In the genomic region with DNA sequence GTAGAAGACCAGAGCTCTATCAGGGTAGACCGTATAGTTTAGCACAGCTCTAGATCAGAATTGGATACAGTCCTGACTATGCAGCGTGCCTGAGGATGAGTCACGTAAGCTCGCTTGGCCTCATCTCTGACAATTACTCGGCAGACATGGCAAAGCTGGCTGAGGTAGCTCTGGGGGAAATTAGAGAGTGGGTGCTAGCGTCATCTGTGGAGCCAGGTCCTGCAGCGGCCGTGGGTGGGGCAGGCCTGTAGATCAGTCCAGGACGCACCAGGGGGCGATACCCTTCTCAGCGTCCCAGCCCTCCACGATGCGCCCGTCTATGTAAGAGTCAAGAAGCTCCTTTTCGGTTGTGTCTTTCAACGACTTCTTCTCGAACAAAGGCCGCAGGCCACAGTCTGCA, we compare ENCODE assay signal across 19 mouse cellular contexts. TPM values are rescaled to one million over a fixed set of nuclear protein-coding genes. Genes with fewer than 3 reads are reported as not detected.
A peak's percentile ranks its signal among the peaks of the same experiment; 100 is the strongest.
DNase-seq lines count a peak whose midpoint lies in the region; ATAC-seq and TF ChIP-seq lines count a peak whose summit lies in the region.
"Had no signal": no experiment of that assay in that cellular context is flagged by ENCODE, and none has a peak within 500 bp of the region (broad histone marks: within the 10 kb centered on the region; RNA-seq: fewer than 3 reads in every experiment).

No protein-coding gene starts in this region.

- H3K4me1 ChIP-seq in intestine, embryonic 14.5 days (replicated peaks; ENCODE audit: control insufficient read depth, insufficient read depth, low read length) = no peaks in the 10 kb centered on the region
- H3K4me1 ChIP-seq in intestine, embryonic 16.5 days (ENCODE audit: control insufficient read depth, insufficient read depth, low read length) = no peaks in the 10 kb centered on the region
- H3K4me1 ChIP-seq in testis, adult 2 months (ENCODE audit: control insufficient read depth, insufficient read depth, low read length) = peaks cover 7% of the 10 kb centered on the region; the same call in 1 of the 2 replicates
- H3K4me1 ChIP-seq: embryonic facial prominence, embryonic 10.5 days; forebrain, embryonic 10.5 days; limb, embryonic 10.5 days; stomach, embryonic 15.5 days had no signal

- TF ChIP-seq POLR2A in testis, adult 2 months (IDR thresholded peaks at IDR 0.05; ENCODE audit: control insufficient read depth, low read depth, low read length) = no peak

- in situ Hi-C loops in Patski (cut with MboI; ENCODE audit: low pct_unique_long_range_greater_than_20kb) = no loop called here

- no peak overlapping the region for H3K4me3 ChIP-seq in intestine, embryonic 14.5 days (ENCODE audit: low read depth, low read length)
- no peak overlapping the region for H3K4me3 ChIP-seq in intestine, embryonic 16.5 days (ENCODE audit: low read length)
- peak overlapping the region; percentile 40 for H3K4me3 ChIP-seq in testis, adult 2 months (ENCODE audit: control insufficient read depth, low read depth, low read length)
- H3K4me3 ChIP-seq: embryonic facial prominence, embryonic 10.5 days; forebrain, embryonic 10.5 days; limb, embryonic 10.5 days; stomach, embryonic 15.5 days had no signal

- no peaks in the 10 kb centered on the region for H3K36me3 ChIP-seq in intestine, embryonic 14.5 days (ENCODE audit: control insufficient read depth, insufficient read depth, low read length)
- no peaks in the 10 kb centered on the region for H3K36me3 ChIP-seq in intestine, embryonic 16.5 days (ENCODE audit: control insufficient read depth, insufficient read depth, low read length)
- H3K36me3 ChIP-seq in testis, adult 2 months (ENCODE audit: control insufficient read depth, insufficient read depth, low read length) = no peaks in the 10 kb centered on the region
- H3K36me3 ChIP-seq: embryonic facial prominence, embryonic 10.5 days; limb, embryonic 10.5 days; stomach, embryonic 15.5 days had no signal

- POLR2A ChIA-PET in Patski (lab: Charles Lee) = no interaction called here

- H3K27me3 ChIP-seq in intestine, embryonic 14.5 days (replicated peaks; ENCODE audit: control insufficient read depth, insufficient read depth, low read length) = no peaks in the 10 kb centered on the region
- no peaks in the 10 kb centered on the region for H3K27me3 ChIP-seq in intestine, embryonic 16.5 days (replicated peaks; ENCODE audit: control insufficient read depth, insufficient read depth, low read length)
- no peaks in the 10 kb centered on the region for H3K27me3 ChIP-seq in testis, adult 2 months (ENCODE audit: control insufficient read depth, insufficient read depth, low read length)
- H3K27me3 ChIP-seq in Patski = no peaks in the 10 kb centered on the region
- H3K27me3 ChIP-seq: stomach, embryonic 15.5 days had no signal

- peak; percentile 41 for DNase-seq in intestine, embryonic 14.5 days (ENCODE audit: low spot score)
- DNase-seq in testis, postnatal 14 days (ENCODE audit: low spot score) = no peak
- DNase-seq in Patski (ENCODE audit: low read depth, low spot score) = no peak
- DNase-seq in telencephalon, adult 2 months (ENCODE audit: low read depth, low spot score) = peak; percentile 58
- DNase-seq in cerebellum, adult 8-10 months = no peak
- DNase-seq: cerebellum, adult 9-11 months; kidney, adult 2 months; lung, adult 18-20 months had no signal

- TF ChIP-seq CTCF in testis, adult 2 months (IDR thresholded peaks at IDR 0.05; ENCODE audit: control insufficient read depth, insufficient read depth, insufficient replicate concordance, low read depth, low read length) = no peak
- no peak for TF ChIP-seq CTCF in Patski (IDR thresholded peaks at IDR 0.05)

- H3K9me3 ChIP-seq in intestine, embryonic 14.5 days (ENCODE audit: control insufficient read depth, low read length) = no peaks in the 10 kb centered on the region
- H3K9me3 ChIP-seq in intestine, embryonic 16.5 days (ENCODE audit: control insufficient read depth, low read length) = no peaks in the 10 kb centered on the region
- H3K9me3 ChIP-seq: embryonic facial prominence, embryonic 10.5 days; forebrain, embryonic 10.5 days; limb, embryonic 10.5 days; stomach, embryonic 15.5 days had no signal

- ATAC-seq in intestine, embryonic 14.5 days (replicated peaks; ENCODE audit: low FRiP score, low TSS enrichment, low read depth) = no peak
- no peak for ATAC-seq in intestine, embryonic 16.5 days
- ATAC-seq in Patski = peak; percentile 49
- no peak for ATAC-seq in megakaryocyte, adult 5-6 weeks (ENCODE audit: poor library complexity, severe bottlenecking)
- ATAC-seq: CD4-positive, CD25-positive, alpha-beta regulatory T cell, adult 4 months had no signal

- CTCF ChIA-PET in Patski (lab: Charles Lee) = interaction anchor here (1.4 to 1.5 kb wide), 2 partner anchors 12 to 18 kb away, joined by 3 to 4 read pairs; no protein-coding TSS in a partner anchor

- H3K4me2 ChIP-seq in intestine, embryonic 14.5 days (ENCODE audit: low read length) = no peak overlapping the region
- H3K4me2 ChIP-seq in intestine, embryonic 16.5 days (ENCODE audit: low read depth, low read length) = no peak overlapping the region
- H3K4me2 ChIP-seq: heart, embryonic 11.5 days; stomach, embryonic 15.5 days had no signal

- H3K27ac ChIP-seq in intestine, embryonic 14.5 days (ENCODE audit: low read depth) = no peak overlapping the region
- no peak overlapping the region for H3K27ac ChIP-seq in intestine, embryonic 16.5 days (ENCODE audit: low read length)
- no peak overlapping the region for H3K27ac ChIP-seq in testis, adult 2 months (ENCODE audit: control insufficient read depth, insufficient read depth, low read depth, low read length)
- H3K27ac ChIP-seq: embryonic facial prominence, embryonic 10.5 days; forebrain, embryonic 10.5 days; limb, embryonic 10.5 days; macrophage; stomach, embryonic 15.5 days had no signal

- H3K9ac ChIP-seq in intestine, embryonic 14.5 days (ENCODE audit: low read length) = no peak overlapping the region
- H3K9ac ChIP-seq in intestine, embryonic 16.5 days (ENCODE audit: low read depth, low read length) = no peak overlapping the region
- H3K9ac ChIP-seq: stomach, embryonic 15.5 days had no signal

- WGBS in intestine, embryonic 14.5 days = 81% methylated on average over 18 of the region's 18 CpGs
- WGBS in intestine, embryonic 16.5 days = 85% methylated on average over 18 of the region's 18 CpGs

RNA-seq across cellular contexts. Expression of gene F2, which starts 6.5 kb away (rescaled TPM):
- polyA plus RNA-seq in intestine, embryonic 14.5 days (2014; fragmentation: Nextera tagmentation; extraction: Ambion mirVana) = 0.18 TPM in 1 of 2 replicates, not detected in the other
- 3.7 and 8.7 TPM in 2 replicates for polyA plus RNA-seq in intestine, embryonic 16.5 days (2015; fragmentation: Nextera tagmentation; extraction: Ambion mirVana)
- 0.08 and 0.14 TPM in 2 replicates for polyA plus RNA-seq in testis, adult 2 months (2012; rRNA removed)
- polyA plus RNA-seq in Patski (2021) = not detected
- total RNA-seq in megakaryocyte, adult 5-6 weeks (2015) = not detected in 2 replicates
- not detected in 2 replicates for total RNA-seq in megakaryocyte, adult 5-6 weeks (2017)
- total RNA-seq: midbrain, postnatal 0 days had no signal
- polyA plus RNA-seq: forebrain, embryonic 10.5 days; limb, embryonic 10.5 days; macrophage had no signal

RNA-seq across cellular contexts. Expression of gene Zfp408, which starts 19.9 kb away (rescaled TPM):
- polyA plus RNA-seq in intestine, embryonic 14.5 days (2014; fragmentation: Nextera tagmentation; extraction: Ambion mirVana) = 5.5 and 6.6 TPM in 2 replicates
- polyA plus RNA-seq in intestine, embryonic 16.5 days (2015; fragmentation: Nextera tagmentation; extraction: Ambion mirVana) = 7.9 and 9.2 TPM in 2 replicates
- 6.3 and 6.5 TPM in 2 replicates for polyA plus RNA-seq in testis, adult 2 months (2012; rRNA removed)
- polyA plus RNA-seq in Patski (2021) = 15.2 TPM
- total RNA-seq in megakaryocyte, adult 5-6 weeks (2015) = 3.6 and 5.1 TPM in 2 replicates
- 7.1 and 13.8 TPM in 2 replicates for total RNA-seq in megakaryocyte, adult 5-6 weeks (2017)

RNA-seq across cellular contexts. Expression of gene Arhgap1, which starts 20.0 kb away (rescaled TPM):
- polyA plus RNA-seq in intestine, embryonic 14.5 days (2014; fragmentation: Nextera tagmentation; extraction: Ambion mirVana) = 149 and 150 TPM in 2 replicates
- polyA plus RNA-seq in intestine, embryonic 16.5 days (2015; fragmentation: Nextera tagmentation; extraction: Ambion mirVana) = 157 and 173 TPM in 2 replicates
- 22.8 and 23.7 TPM in 2 replicates for polyA plus RNA-seq in testis, adult 2 months (2012; rRNA removed)
- 80.1 TPM for polyA plus RNA-seq in Patski (2021)
- total RNA-seq in megakaryocyte, adult 5-6 weeks (2015) = 92.0 and 93.7 TPM in 2 replicates
- total RNA-seq in megakaryocyte, adult 5-6 weeks (2017) = 78.5 and 86.1 TPM in 2 replicates

Comparison
In these comparisons a context has a peak if more than half of its experiments do, and no peak if none do; other contexts are left out.
1. DNase-seq: peak in intestine, embryonic 14.5 days (single experiment) and telencephalon, adult 2 months (single experiment); none in testis, postnatal 14 days (single experiment), Patski (single experiment) and cerebellum, adult 8-10 months (single experiment).